Mouse (Mus musculus) bone marrow macrophage, adult 2 months (primary cell): ENCODE data around the gene Pigb.

Experiments
- CTCF ChIP-seq: IDR thresholded peaks from 2 replicates; pipeline ENCODE4 v1.5.1; 2012; ENCODE audit warnings: low read depth, mild to moderate bottlenecking, low read length, moderate library complexity
- POLR2A ChIP-seq: IDR thresholded peaks from 2 replicates; pipeline ENCODE4 v1.6.1; 2012; ENCODE audit warnings: mild to moderate bottlenecking, low read depth, low read length, borderline replicate concordance

- no peak for TF ChIP-seq POLR2A
- no peak for TF ChIP-seq CTCF
Measured at GRCm38 (mm10) chr9:73045204-73045603, 5.0 kb upstream of the Pigb start.
